Mouse (Mus musculus) urinary bladder, postnatal 10 days (tissue): ENCODE results near the gene Lhb.
"Not testable (repeated sequence)": the region's sequence is repeated elsewhere in the genome, so short reads cannot be mapped to it uniquely, and the experiment has no call there.

Experiments
- DNase-seq: peaks from one replicate; pipeline ENCODE4 v3.0.0; 2022; ENCODE audit warnings: low spot score

Gene Lhb

GRCm38 (mm10) chr7:45420615-45420919 is at the start of gene Lhb:
Gene Lhb, plus strand, starts transcription at chr7:45420820.
- DNase-seq, result no peak

GRCm38 (mm10) chr7:45372371-45372770 is 48.2 kb upstream of the Lhb start:
- DNase-seq, result no peak

GRCm38 (mm10) chr7:45374620-45375019 is 46.0 kb upstream of the Lhb start:
- no peak for DNase-seq

GRCm38 (mm10) chr7:45376057-45376456 is 44.6 kb upstream of the Lhb start:
- no peak for DNase-seq

- no peak for DNase-seq
Observed at GRCm38 (mm10) chr7:45386077-45386476, 34.5 kb upstream of the Lhb start.

GRCm38 (mm10) chr7:45395129-45395541 is 25.5 kb upstream of the Lhb start:
- no peak for DNase-seq

GRCm38 (mm10) chr7:45395578-45396336 is 24.9 kb upstream of the Lhb start, which contains the start of gene Snrnp70:
Gene Snrnp70, minus strand, starts transcription at chr7:45395742.
- peak; percentile 100 for DNase-seq

- DNase-seq, result not testable (repeated sequence)
Observed at GRCm38 (mm10) chr7:45396337-45396775, 24.3 kb upstream of the Lhb start.

- DNase-seq, result no peak
Observed at GRCm38 (mm10) chr7:45396787-45397186, 23.8 kb upstream of the Lhb start.

GRCm38 (mm10) chr7:45401521-45402085 is 19.0 kb upstream of the Lhb start:
- DNase-seq, result no peak

GRCm38 (mm10) chr7:45403532-45404261 is 16.9 kb upstream of the Lhb start:
- no peak for DNase-seq

- DNase-seq, result no peak
Observed at GRCm38 (mm10) chr7:45405091-45406075, 15.2 kb upstream of the Lhb start, which contains the start of gene Kcna7. Gene Kcna7, plus strand, starts transcription at chr7:45405653.

- no peak for DNase-seq
Observed at GRCm38 (mm10) chr7:45406157-45407156, 14.2 kb upstream of the Lhb start.

- no peak for DNase-seq
Observed at GRCm38 (mm10) chr7:45407836-45408235, 12.8 kb upstream of the Lhb start.

- DNase-seq, result no peak
Observed at GRCm38 (mm10) chr7:45408351-45408750, 12.3 kb upstream of the Lhb start.

GRCm38 (mm10) chr7:45408949-45409348 is 11.7 kb upstream of the Lhb start:
- no peak for DNase-seq

- no peak for DNase-seq
Observed at GRCm38 (mm10) chr7:45409497-45410163, 11.0 kb upstream of the Lhb start.

- no peak for DNase-seq
Observed at GRCm38 (mm10) chr7:45412421-45412820, 8.2 kb upstream of the Lhb start.

GRCm38 (mm10) chr7:45413113-45413863 is 7.3 kb upstream of the Lhb start, which contains the start of gene Ntf5:
Gene Ntf5, plus strand, starts transcription at chr7:45413695.
- DNase-seq, result no peak
